ENCODE assay signal across 12 mouse cellular contexts in the genomic region with DNA sequence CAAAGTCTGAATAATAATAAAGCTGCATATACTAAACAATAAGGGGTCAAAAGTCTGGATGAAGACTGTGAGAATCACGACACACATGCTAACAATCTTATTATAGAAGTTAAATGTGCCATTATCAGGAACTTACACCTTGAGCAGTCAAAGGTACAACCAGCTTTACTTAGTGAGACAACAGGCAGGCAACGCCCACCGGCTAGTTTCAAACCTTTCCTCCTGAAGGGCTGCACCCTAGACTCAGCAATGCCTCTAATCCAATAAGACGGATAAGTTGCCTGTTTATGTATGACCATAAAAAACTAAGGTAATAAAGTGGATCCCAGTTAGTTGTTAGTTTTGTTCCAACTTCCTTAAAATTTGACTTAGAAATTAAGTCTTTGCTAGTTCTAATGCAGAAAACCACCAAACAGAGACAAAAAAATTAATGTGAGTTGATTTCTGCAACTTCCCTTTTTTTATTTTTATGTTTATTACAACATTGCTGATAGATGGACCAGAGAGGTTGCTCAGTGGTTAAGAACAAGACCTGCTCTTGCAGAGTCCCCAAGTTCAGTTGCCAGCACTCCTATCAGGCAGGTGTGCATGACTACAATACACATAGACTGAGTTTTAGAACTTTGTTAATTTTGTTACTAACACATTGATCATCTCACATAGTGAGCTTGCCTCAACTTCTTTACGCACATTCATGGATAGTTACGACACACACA.
"Had no signal": no experiment of that assay in that cellular context is flagged by ENCODE, and none has a peak within 500 bp of the region (broad histone marks: within the 10 kb centered on the region; RNA-seq: fewer than 3 reads in every experiment).

No protein-coding gene starts in this region.

- H3K27me3 ChIP-seq: limb, embryonic 12.5 days; liver, embryonic 13.5 days; megakaryocyte, embryonic 14.5 days; midbrain, embryonic 15.5 days; neural tube, embryonic 12.5 days had no signal

- H3K4me2 ChIP-seq: limb, embryonic 12.5 days; liver, embryonic 13.5 days; midbrain, embryonic 11.5 days; midbrain, embryonic 15.5 days; neural tube, embryonic 12.5 days had no signal

- DNase-seq: kidney, postnatal 14 days; layer of hippocampus, postnatal 36 days; liver; liver, embryonic 13.5 days; liver, postnatal 0 days; lung, postnatal 36 days; thymus, postnatal 4 days had no signal

- H3K9me3 ChIP-seq: limb, embryonic 12.5 days; liver, embryonic 13.5 days; midbrain, embryonic 15.5 days; neural tube, embryonic 12.5 days had no signal

- H3K9ac ChIP-seq: limb, embryonic 12.5 days; liver, embryonic 13.5 days; liver, postnatal 0 days; midbrain, embryonic 15.5 days; neural tube, embryonic 12.5 days had no signal

- H3K36me3 ChIP-seq: limb, embryonic 12.5 days; liver, embryonic 13.5 days; midbrain, embryonic 15.5 days; neural tube, embryonic 12.5 days had no signal

- H3K4me3 ChIP-seq: limb, embryonic 12.5 days; liver, embryonic 13.5 days; megakaryocyte, embryonic 14.5 days; midbrain, embryonic 15.5 days; neural tube, embryonic 12.5 days had no signal

- ATAC-seq: liver, postnatal 0 days; midbrain, embryonic 15.5 days had no signal

- H3K4me1 ChIP-seq: limb, embryonic 12.5 days; liver, embryonic 13.5 days; megakaryocyte, embryonic 14.5 days; midbrain, embryonic 15.5 days; neural tube, embryonic 12.5 days had no signal

- H3K27ac ChIP-seq: limb, embryonic 12.5 days; liver, embryonic 13.5 days; midbrain, embryonic 15.5 days; neural tube, embryonic 12.5 days had no signal
